Comparison of ENCODE assay signal across 8 mouse cellular contexts in the genomic region with DNA sequence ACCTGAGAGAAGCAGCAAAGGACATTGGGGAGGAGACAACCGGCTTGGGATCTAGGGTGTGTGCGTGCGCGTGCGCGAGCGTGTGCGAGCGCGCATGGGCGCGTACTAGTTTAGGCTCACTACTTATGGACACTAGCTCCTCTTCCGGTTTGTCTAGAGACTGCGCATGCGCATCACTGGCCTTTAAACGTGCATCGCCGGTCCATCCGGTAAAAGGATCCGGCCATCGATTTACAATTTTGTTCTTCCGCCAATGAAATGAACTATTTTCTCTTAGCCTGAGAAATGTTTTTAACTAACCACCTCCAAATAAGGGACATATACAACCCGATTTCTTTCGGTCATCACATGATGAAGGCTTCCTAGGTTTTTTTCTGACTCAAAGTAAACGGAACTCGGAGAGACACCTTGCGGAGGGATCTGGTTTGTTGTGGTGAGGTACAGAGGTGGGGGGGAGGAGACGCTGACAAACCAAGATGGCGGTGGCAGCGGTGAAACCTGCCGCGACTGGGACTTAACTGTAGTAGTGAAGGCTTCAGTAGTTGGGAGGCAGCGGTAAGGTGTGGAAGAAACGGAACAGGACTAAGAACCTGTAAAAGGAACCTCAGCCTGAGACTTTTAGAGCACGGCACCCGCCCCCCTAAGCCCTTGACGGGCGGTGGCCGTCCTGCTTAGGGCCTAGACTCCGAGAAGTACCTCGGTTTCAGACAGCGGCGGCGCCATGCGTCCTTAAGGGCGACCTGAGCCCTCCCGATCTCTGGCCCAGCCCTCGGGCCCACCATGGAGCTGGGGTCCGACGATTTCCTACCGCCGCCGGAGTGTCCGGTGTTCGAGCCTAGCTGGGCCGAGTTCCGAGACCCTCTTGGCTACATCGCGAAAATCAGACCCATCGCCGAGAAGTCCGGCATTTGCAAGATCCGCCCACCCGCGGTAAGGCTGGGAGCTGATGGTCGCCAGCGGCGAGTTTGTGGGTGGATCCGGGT. TPM values are rescaled to one million over a fixed set of nuclear protein-coding genes. Genes with fewer than 3 reads are reported as not detected.
A peak's percentile ranks its signal among the peaks of the same experiment; 100 is the strongest.
DNase-seq lines count a peak whose midpoint lies in the region; ATAC-seq lines count a peak whose summit lies in the region.

Gene Kdm5c, plus strand, starts transcription at position 240 of the 983 bp plus-strand sequence.

- ATAC-seq in hindbrain, embryonic 12.5 days (ENCODE audit: low FRiP score): peak; percentile 98

- H3K4me3 ChIP-seq in hindbrain, embryonic 12.5 days: peak within 1 kb of the TSS; percentile 90

- H3K27me3 ChIP-seq in hindbrain, embryonic 12.5 days: peaks cover 6% of the 10 kb centered on the region

- no peaks in the 10 kb centered on the region for H3K36me3 ChIP-seq in hindbrain, embryonic 12.5 days

- peak within 1 kb of the TSS; percentile 80 for H3K4me2 ChIP-seq in hindbrain, embryonic 12.5 days (replicated peaks)

- H3K27ac ChIP-seq in hindbrain, embryonic 12.5 days: peak within 1 kb of the TSS; percentile 60

- no peaks in the 10 kb centered on the region for H3K9me3 ChIP-seq in hindbrain, embryonic 12.5 days (replicated peaks)

- peak within 1 kb of the TSS; percentile 88 for H3K9ac ChIP-seq in hindbrain, embryonic 12.5 days

- WGBS in hindbrain, embryonic 12.5 days: 1% methylated on average over 69 of the region's 69 CpGs

- H3K4me1 ChIP-seq in hindbrain, embryonic 12.5 days: peaks cover 18% of the 10 kb centered on the region

- DNase-seq in NIH3T3 (ENCODE audit: low read depth): peak; percentile 98
- DNase-seq in cerebellum, postnatal 10 days: peak; percentile 92 to 99
- peak; percentile 94 to 98 for DNase-seq in frontal cortex, postnatal 10 days (ENCODE audit: low spot score in 2 of 2)
- DNase-seq in layer of hippocampus, postnatal 14 days (ENCODE audit: low spot score in 2 of 2): peak; percentile 84 to 99
- DNase-seq in lung, postnatal 14 days: peak; percentile 92
- peak; percentile 99 for DNase-seq in retina, adult 2 months (ENCODE audit: low read depth, low spot score)
- DNase-seq in thymus, postnatal 36 days: peak; percentile 85 to 97

RNA-seq across cellular contexts. Expression of gene Kdm5c, which starts in this region (rescaled TPM):
- polyA plus RNA-seq in hindbrain, embryonic 12.5 days (2016; fragmentation: Nextera tagmentation; extraction: Ambion mirVana): 58.3 and 62.0 TPM in 2 replicates
- 10 to 100 TPM; 52.0 to 71.2 TPM for total RNA-seq in layer of hippocampus, postnatal 14 days (2021)

Comparison
In these comparisons a context has a peak if more than half of its experiments do, and no peak if none do; other contexts are left out.
1. Peak in every context shown above with its lines: DNase-seq, ATAC-seq, H3K4me3 ChIP-seq and H3K27ac ChIP-seq.